Mouse (Mus musculus): ENCODE measurements at regions not wholly inside any gene's neighbourhood (a gene's known extent, or its start where the extent isn't known, plus 50 kb on each side); places are given as distances from the start of the nearest gene placed in this dataset.

DNA sequence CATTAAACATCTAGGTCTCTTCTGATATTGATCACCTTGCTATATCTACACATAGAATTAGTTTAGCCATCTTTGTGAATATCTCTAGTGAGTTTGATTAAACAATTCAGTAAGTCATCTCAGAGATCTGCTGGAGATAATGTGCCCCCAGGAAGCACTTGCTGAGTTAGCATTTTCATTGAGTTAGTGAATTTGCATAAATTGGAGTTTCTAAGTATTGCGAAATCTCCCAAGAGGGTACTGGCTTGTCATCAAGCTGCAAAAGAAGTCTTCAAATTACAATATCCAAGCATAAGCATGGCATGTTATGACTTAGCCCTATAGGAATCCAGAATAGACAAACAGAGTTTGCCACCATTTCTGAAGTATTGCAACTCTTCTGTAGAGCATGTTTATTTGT is 473.6 kb upstream of the Nr2f2 start:
- no peak for DNase-seq
- intact Hi-C loops (cut with DNase I) = no loop called here

GRCm38 (mm10) chr7:70839190-70839589 is 472.7 kb upstream of the Nr2f2 start:
- intact Hi-C loops (cut with DNase I) = no loop called here

DNA sequence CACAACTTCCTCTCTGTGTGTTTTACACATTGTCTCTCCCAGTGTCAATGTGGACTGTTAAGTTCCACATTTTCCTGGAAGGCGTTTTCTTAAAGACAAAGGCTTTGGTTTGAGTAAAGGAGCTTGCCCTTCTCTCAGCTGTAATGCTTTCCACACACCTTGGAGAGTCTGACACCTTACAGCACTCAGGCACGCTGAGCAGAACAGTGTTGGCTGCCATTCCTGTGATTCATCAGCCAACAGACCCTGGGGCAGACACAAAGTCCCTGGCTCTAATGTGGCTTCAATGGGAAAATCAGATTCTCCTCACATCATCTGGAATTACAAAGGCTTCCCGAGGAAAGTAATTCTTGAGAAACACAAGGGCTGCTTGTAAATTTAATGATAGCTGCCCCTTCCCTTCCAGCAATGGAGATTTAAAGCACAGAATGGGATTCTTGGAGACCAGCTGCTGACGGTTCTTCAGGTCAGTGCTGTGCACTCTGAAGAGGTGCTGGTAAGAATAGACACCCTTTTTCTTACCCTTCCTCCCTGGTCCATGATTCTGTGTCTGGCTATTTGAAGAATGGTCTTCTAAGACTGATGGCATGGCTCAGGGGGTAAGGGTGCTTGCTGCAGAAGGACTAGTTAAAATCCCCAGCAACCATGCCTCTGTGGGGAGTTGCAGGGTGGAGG is 468.4 kb upstream of the Nr2f2 start:
- DNase-seq = no peak

More at GRCm38 (mm10) chr7:70839190-70839589, 472.7 kb upstream of the Nr2f2 start:
- no peak for DNase-seq

GRCm38 (mm10) chr7:70828486-70829195 is 462.1 kb upstream of the Nr2f2 start:
- no peak for DNase-seq
- intact Hi-C loops (cut with DNase I) = no loop called here

More for the DNA sequence above, 468.4 kb upstream of the Nr2f2 start:
- intact Hi-C loops (cut with DNase I) = no loop called here

DNA sequence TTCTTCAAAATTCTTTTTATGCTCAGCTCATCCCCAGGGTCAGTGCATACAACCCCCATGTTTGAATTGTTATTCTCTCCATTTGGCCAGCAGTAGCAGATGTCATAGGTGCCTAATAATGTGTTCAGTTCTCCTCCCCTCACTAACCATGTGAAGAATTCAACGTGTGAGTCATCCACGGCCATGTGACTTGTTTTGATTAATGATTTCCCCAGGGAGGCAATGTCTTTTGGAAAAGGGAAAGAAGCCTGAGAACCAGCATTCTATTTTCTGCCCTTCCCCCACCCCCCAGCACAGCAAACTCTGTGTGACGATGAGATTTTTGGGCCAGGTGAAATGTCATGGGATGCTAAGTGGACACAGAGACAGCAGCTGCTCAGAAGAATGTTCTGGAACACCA is 459.5 kb upstream of the Nr2f2 start:
- DNase-seq = no peak
- intact Hi-C loops (cut with DNase I) = no loop called here

GRCm38 (mm10) chr7:70823020-70823419 is 456.5 kb upstream of the Nr2f2 start:
- peak in 1 of 2 experiments; percentile 14 for DNase-seq
- intact Hi-C loops (cut with DNase I) = loop anchor here (5.0 kb wide), 1 partner anchor 456 kb away; the partner anchor contains the start of gene Nr2f2

- intact Hi-C loops (cut with DNase I) = loop anchor here (5.0 kb wide), 1 partner anchor 455 kb away; the partner anchor contains the start of gene Nr2f2
- peak; percentile 55 to 66 for DNase-seq
These were observed 455.8 kb upstream of the Nr2f2 start for GRCm38 (mm10) chr7:70822310-70822821.

GRCm38 (mm10) chr7:70821861-70822260 is 455.3 kb upstream of the Nr2f2 start:
- intact Hi-C loops (cut with DNase I) = loop anchor here (5.0 kb wide), 1 partner anchor 455 kb away; the partner anchor contains the start of gene Nr2f2
- no peak for DNase-seq

- DNase-seq = peak in 1 of 2 experiments; percentile 6
- intact Hi-C loops (cut with DNase I) = loop anchor here (10.0 kb wide), 1 partner anchor 597 kb away; no protein-coding TSS in a partner anchor
These were observed 450.9 kb upstream of the Nr2f2 start for GRCm38 (mm10) chr7:70817347-70817913.

- intact Hi-C loops (cut with DNase I) = loop anchor here (10.0 kb wide), 1 partner anchor 600 kb away; no protein-coding TSS in a partner anchor
- no peak for DNase-seq
These were observed 447.9 kb upstream of the Nr2f2 start for GRCm38 (mm10) chr7:70814391-70814790.

GRCm38 (mm10) chr7:70813101-70813500 is 446.6 kb upstream of the Nr2f2 start:
- DNase-seq = no peak
- intact Hi-C loops (cut with DNase I) = loop anchor here (10.0 kb wide), 1 partner anchor 602 kb away; no protein-coding TSS in a partner anchor

DNA sequence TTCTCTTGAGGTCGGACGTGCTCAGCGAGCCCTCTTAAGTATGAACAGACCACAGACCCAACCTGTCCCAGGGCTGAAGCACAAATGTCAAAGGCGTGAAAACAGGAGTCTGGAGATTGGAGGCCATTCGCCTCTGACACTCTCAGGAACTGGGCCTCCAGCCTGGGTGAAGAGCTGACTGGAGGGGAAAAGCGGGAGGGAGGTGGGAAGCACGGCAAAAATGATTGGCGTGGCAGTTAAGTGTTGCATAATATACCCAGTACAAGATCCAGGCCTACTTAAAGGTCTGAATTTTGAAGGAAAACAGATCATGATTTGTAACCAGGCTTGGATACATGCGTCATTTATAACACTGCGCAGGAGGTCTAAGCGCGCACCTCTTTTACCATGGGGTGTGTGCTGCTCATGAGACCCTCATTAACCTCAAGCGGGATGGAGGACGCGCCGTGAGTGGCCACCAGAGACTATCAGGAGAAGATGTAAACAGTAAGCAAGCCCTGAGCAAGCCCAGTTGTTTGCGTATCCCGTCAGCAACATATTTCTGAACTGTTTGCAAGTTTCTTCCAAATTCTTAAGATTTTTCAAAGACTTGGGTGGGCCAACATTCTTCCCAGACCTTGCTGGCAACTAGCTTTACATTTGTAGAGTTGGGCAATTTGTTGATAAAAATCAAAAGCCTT is 444.0 kb upstream of the Nr2f2 start:
- DNase-seq = no peak
- intact Hi-C loops (cut with DNase I) = loop anchor here (10.0 kb wide), 1 partner anchor 604 kb away; no protein-coding TSS in a partner anchor

DNA sequence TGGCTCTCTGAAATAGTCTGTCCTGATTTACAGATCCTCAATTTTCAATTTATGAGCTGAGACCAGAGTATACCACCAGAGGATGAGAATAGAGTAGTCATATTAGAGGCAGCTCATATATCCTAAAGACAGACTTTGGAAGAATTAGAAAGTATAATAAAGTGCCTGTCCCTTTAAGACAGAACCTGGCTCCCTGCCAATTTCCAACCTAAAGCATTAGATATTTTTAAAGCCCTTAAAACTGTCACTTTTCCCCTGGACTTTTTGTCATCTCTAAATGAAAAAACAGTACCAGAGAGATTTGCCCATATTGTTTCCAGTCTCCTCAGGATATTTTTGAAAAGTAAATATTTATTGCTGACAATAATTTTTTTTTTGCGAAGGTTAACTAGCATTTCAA is 437.7 kb upstream of the Nr2f2 start:
- DNase-seq = no peak
- intact Hi-C loops (cut with DNase I) = no loop called here

DNA sequence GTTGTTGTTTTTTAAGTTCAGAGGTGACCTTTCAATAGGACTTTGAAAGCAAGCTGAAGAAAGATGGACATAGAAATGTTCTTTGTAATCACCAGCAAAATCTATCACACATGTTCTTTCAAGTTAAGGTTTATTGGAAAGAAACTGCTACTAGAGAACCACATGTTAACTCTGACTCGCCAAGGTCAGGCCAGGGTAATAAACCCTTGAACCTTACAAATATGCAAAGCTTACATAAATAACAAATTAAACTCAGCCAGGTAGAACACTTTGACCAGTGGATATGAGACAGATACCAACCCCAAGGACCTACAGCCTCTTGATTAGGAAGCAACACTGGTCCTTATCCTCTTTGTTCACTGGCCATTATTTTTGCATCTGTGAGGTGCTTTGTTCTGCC is 433.4 kb upstream of the Nr2f2 start:
- DNase-seq = no peak
- intact Hi-C loops (cut with DNase I) = no loop called here

GRCm38 (mm10) chr7:70799031-70799766 is 432.7 kb upstream of the Nr2f2 start:
- peak; percentile 52 to 53 for DNase-seq
- intact Hi-C loops (cut with DNase I) = no loop called here

DNA sequence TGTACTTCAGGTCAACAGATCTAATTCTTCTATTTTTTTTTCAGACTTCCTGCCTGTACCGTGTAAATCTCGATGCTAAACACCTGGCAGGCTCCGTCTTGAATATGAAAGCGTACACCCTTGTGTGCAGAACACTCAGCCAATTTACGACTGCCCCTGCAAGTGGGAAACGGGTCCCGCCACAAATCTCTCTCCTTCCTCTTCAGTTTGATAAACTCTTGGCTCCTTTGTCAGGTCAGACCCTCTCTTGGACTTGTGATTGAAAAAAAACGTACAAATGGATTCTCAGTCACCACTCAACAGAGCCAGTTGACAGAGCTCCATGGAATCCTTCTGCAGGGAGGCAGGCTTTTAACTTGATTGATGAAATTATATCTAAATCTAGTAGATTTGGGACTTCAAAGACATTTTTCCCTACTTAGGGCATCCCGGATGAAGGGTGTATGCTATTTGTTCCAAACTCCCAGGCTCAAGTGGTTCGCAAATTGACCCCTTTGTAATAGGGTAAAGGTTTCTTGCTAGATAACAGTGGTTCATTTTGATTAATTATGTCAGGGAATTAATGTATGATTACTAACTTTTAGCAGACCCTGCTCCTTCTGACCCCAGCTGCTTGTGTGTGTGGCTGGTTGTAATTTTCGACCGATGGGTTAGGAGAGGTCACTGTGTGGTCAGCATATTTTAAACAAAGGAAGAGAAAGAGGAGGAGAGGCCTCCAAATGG is 429.7 kb upstream of the Nr2f2 start:
- intact Hi-C loops (cut with DNase I) = no loop called here
- no peak for DNase-seq

- intact Hi-C loops (cut with DNase I) = no loop called here
- DNase-seq = no peak
These were observed 422.6 kb upstream of the Nr2f2 start for GRCm38 (mm10) chr7:70788902-70789796.

GRCm38 (mm10) chr7:70787966-70788365 is 421.4 kb upstream of the Nr2f2 start:
- intact Hi-C loops (cut with DNase I) = no loop called here
- DNase-seq = no peak

Data from heart, postnatal 10 days (tissue).